Mouse (Mus musculus) heart, adult 11 months (tissue): ENCODE results near the gene Gsk3a.
"Not testable (repeated sequence)": the region's sequence is repeated elsewhere in the genome, so short reads cannot be mapped to it uniquely, and the experiment has no call there.

ENCODE experiments used
- DNase-seq: peaks from one replicate; pipeline ENCODE4 v3.0.0; 2022

The Gsk3a gene

DNA sequence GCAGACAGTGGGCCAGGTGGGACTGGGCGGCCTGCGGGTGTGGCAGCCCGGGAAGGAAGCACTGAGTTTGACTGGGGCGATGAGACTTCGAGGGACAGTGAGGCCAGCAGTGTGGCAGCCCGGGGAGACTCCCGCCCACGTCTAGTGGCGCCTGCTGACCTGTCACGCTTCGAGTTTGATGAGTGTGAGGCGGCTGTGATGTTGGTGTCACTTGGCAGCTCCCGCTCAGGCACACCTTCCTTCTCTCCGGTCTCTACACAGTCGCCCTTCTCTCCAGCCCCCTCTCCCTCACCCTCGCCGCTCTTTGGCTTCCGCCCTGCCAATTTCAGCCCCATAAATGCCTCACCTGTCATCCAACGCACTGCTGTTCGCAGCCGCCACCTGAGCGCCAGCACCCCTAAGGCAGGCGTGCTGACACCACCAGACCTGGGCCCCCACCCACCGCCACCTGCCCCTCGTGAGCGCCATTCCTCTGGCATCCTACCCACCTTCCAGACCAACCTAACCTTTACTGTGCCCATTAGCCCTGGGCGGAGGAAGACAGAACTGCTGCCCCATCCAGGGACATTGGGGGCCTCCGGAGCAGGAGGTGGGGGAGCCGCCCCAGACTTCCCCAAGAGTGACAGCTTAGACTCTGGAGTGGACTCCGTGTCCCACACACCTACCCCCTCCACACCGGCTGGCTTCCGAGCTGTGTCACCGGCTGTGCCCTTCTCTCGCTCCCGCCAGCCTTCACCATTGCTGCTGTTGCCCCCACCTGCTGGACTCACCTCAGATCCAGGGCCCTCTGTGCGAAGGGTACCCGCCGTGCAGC lies 35.0 kb upstream of the Gsk3a start:
- peak; percentile 91 for DNase-seq

DNA sequence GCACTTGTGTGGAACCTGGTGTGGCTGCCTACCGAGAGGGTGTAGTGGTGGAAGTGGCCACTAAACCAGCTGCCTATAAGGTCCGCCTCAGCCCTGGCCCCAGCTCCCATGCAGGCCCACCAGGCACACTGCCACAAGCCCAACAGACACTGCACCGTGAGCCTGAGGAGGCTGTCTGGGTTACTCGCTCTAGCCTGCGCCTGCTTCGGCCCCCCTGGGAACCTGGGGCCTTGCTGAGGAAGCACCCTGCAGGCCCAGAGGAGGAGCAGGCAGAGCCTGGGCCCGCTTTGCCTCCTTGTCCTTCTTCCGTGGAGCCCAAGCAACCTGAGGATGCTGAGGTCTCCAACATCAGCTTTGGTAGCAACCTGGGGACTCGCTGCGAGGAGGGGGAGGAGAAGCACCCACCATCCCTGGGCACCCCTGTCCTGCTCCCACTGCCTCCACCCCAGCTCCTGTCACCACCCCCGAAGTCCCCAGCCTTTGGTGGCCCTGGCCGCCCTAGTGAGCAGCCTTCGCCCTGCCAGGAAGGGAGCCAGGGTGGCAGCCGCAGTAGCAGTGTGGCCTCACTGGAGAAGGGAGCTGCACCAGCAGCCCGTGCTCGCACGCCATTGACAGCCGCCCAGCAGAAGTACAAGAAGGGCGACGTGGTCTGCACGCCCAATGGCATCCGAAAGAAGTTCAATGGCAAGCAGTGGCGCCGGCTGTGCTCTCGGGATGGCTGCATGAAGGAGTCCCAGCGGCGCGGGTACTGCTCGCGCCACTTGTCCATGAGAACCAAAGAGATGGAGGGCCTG lies 34.2 kb upstream of the Gsk3a start:
- peak; percentile 91 for DNase-seq

DNA sequence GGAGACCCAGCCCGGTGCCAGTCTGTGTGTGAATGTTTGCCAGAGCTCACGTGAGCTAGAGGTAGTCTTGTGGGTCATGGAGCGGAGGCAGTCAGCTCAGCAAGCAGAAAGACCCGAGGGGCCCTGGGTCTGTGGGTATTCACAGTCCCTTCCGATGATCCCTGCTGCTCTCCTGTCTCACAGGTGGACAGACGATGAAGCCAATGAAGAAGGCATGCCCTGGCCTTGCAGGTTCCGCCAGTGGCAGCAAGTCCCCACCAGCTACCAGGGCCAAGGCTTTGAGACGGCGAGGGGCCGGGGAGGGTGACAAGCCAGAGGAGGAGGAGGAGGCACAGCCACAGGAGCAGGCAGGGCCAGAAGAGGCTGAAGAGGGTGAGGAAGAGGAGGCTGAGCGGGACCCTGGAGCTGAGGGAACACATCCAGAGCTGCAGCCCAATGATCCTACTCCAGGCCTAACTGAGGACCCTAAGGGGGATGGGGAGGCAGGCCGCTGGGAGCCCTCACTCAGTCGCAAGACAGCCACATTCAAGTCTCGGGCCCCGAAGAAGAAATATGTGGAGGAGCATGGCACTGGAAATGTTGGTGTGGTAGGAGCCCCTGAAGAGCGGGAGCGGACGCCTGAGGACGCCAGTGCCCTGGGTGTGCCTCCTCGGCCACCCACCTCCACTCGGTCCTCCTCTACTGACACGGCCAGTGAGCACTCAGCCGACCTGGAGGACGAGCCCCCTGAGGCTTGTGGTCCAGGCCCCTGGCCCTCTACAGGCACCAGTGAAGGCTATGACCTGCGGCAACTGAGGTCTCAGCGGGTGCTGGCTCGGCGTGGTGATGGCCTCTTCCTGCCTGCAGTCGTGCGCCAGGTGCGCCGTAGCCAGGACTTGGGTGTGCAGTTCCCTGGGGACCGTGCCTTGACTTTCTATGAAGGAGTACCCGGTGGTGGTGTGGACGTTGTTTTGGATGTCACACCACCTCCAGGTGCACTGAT lies 33.3 kb upstream of the Gsk3a start:
- peak; percentile 93 for DNase-seq

DNA sequence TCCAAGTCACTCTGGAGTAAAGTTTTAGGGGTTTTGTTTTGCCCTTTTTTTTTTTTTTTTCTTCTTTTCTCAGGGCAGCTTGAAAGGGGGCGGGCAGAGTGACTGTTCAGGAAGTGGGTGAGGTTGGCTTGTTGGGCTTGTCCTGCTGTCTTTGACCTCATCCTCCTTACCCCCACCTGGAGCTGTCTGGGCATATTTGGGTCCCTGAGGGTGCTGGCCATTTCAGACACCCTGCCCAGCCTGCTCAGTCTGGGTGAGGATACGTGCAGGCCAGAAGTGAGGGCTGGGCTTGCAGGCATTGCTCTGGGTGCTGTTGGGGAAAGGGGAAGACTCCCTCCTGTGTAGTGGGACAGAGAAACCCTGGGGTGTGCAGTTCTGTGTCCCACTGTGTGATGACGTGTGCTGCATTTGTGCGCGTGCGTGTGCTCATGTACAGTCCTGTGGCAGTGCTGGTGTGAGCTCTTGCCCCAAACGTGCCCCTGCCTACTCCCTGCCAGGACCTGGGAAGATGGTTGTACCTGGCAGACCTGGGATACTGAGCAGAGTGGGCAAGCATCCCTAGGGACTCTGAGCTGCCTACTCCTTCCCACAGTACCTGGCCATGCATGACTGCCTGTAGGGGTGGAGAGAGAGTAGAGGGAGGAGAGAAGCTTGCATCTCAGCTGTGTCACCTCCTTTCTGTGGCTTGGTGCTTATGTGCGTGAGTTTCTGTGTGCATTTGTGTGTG lies 32.1 kb upstream of the Gsk3a start:
- peak; percentile 95 for DNase-seq

DNA sequence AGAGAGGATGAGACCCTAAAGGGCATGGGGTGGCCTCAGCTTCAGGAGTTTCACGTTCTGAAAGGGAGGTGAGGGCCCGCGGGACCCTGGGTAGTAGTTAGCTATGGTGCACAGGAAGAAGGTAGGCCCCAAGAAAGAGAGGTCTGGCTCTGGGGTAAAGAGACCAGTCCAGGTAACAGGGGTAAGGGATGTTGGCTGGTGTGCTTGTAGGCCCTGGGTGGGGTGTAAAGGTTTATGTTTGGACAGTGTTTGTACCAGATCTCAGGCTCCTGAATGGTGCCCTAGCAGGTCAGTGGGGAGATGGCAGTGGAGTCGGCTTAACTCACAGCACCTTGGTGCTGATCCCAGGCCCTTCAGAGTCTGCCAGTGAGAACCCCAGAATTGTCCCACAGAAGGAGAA lies 31.4 kb upstream of the Gsk3a start:
- peak; percentile 93 for DNase-seq

DNA sequence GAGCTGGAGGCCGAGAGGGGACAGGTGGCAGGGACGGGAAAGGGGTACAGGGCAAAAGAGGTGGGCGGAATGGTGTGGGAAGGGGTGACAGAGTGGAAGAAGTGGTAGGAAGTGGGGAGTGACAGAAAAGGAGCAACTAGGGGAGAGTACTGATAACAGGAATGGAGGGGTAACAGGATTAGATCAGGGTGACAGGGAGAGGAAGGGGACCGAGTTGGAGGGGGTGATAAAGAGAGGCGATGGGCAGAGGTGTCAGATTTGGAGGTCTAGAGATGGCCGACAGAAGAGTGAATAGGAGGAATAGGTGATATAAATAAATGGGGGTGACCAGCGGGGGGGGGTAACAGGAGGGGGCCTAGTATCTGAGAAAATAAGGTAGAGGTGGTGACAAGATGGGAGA lies 30.9 kb upstream of the Gsk3a start:
- DNase-seq, result no peak

DNA sequence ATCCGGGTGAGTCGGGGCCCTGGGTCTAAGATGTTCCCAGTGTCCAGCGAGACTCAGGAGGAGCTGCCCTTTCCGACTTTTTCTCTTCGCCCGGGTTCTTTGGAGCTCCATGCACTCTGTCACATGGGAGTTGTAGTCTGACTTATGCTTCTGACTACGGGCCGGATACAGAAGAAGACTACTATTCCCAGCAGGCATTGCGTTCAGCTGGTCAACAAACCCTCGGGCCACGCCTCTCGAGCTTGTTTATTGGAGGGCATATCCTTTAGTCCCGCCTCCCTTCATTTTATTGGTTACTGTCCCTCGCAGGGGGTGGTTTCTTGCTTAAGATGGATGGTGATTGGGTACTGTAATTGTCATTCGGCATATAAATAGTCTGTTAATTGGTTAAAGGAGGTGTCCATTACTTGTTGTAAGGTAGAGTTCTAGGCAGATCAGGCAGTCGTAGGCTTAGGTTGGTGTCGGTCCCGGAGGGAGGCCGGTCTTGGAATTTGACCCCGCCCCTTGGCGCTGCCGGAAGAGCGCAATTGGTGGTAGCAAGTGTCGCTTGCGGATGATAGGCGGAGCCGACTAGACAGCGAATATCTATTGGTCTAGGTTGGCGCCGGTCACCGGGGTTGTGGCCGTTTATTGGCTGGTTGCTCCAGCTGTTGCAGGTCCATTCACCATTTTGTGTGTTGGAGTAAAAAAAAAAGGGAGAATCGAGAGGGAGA lies 30.3 kb upstream of the Gsk3a start:
- peak; percentile 100 for DNase-seq

DNA sequence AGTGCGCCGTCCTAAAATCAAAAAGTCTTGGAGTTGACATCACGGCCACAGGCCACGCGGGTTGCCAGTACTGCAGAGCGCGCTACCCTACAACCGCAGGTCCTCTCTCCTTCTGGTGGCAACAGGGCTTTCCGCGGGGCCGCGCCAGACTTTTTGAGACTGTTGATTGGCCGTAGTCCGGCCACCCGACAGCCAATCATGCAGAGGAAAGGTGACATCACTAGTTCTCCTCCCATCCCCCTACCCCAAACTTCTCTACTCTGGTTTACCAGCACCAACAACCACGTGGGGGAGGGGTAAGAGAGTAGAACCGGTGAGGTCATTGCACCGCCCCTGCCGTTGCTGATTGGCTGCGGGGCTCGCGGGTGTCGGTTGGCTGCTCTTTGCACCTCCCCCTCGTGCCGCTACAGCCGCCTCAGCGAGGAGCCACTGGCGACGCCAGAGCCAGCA lies 29.7 kb upstream of the Gsk3a start, which contains the start of gene Cic:
Gene Cic (plus strand): TSS at position 404 of the 450 bp plus-strand sequence.
- DNase-seq, result peak; percentile 100

DNA sequence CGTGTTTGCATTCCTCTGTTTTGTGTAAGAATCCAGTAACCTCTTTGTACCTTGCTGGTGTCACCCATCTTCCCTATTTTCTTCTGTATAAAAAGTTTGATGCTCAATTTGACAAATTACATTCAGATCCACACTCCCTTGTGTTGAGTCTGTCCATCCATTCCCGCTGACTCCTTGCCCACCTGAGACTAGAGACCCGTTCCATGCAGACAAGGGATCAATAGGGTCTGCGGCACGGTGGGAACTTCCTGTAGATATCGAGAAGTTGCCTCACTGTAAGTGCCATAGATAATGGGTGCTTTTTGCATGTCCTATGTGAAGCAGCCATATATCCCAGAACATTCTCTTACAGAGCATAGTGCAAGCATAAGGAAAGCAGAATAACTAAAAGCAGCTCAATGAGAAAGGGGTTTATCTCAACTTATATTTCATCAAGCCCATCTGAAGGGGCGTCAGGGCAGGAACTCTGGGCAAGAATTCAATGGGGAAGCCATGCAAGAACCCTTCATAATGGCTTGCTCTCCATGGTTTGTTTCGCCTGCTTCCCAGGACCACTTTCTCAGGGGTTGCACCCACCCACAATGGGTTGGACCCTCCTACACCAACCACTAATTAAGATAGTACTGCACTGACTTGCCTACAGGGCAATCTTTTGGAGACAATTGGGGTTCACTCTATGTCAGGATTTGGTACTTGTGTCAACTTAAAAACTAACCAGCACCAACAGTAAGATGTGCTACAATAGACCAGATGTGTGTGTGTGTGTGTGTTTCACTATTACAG lies 28.7 kb upstream of the Gsk3a start:
- peak; percentile 88 for DNase-seq

DNA sequence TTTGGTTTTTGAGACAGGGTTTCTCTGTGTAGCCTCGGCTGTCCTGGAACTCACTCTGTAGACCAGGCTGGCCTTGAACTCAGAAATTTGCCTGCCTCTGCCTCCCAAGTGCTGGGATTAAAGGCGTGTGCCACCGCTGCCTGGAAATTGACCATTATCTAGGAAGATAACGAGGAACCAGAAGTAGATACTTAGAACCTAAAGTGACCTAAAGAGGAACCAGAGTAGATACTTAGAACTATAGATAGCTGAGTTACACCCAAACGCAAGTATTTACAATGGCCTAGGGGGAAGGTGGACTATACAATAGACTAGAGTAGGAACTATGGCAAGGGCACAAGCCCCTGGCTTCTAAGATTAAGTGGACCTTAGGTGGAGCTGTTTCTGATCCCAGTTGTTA lies 28.1 kb upstream of the Gsk3a start:
- not testable (repeated sequence) for DNase-seq

DNA sequence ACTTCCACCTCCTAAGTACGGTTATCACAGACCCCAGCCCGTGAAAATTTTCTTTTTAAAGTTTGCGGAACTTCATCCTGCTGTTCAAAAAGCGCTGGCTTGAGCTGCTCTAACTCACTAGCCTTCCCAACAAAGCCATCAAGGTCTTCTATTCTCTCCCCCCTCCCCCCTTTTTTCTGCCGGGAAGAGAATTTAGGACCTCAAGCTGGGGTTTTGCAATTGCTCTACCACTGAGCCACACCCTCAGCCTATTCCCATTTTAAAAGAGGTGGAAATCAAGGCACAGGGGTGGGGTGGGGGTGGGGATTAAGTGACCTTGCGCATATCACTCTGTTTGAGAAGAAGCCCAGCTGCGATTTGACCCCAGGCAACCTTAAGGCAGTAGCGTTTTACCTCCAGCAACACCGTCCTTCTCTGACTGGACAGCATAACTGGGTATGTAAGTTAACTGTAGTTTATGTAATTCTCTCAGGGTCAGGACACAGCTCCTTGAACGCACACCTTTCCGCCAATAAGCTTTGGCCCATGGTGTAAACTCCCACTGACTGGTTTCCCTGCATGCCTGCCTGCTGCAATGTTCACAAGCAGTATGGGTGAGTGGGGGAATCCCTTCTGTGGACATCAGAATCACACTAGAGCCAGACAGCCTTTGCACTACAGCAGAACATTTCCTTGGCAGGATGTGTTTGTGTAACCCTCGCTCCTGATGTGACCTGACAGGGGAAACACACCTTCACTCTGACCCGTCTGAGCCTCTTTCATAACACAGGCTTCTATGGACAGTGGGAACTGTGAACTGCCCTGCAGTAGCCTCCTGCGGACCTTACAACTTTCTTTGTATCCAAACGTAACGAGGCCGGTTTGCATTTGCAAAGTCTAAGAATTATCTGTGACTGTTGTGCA lies 26.6 kb upstream of the Gsk3a start:
- peak; percentile 81 for DNase-seq

DNA sequence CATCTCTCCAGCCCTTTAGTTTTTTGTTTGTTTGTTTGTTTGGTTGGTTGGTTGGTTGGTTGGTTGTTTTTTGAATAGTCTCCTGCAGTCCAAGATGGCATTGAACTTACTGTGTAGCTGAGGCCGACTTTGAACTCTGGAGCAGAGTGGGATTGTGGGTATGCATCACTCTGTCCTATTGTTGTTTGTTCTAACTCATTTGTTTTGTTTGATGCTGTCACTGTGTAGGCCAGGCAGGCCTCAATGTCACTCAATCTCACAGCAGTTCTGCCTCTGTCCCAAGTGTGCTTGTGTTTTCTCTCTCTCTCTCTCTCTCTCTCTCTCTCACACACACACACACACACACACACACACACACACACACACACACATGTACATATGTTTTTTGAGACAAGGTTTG lies 24.2 kb upstream of the Gsk3a start:
- DNase-seq, result peak; percentile 52

DNA sequence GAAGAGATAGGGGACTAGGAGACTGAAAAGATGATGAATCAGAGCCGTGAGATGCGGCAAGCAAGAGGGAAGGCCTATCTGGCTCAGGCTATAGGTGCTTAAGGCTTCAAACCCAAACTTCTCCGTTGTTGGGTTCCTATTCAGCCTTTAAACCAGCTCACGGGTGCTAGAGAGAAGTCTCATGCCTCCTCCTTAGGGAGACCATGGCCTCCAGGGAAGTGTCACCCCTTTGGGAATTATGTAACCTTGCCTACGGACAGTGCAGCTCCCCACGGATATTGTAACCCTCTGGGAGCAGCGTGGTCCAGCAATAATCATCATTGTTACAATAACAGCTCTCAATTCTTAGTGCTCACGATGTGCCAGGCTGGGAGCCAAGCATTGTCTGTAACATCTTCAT lies 14.2 kb upstream of the Gsk3a start:
- peak; percentile 96 for DNase-seq

DNA sequence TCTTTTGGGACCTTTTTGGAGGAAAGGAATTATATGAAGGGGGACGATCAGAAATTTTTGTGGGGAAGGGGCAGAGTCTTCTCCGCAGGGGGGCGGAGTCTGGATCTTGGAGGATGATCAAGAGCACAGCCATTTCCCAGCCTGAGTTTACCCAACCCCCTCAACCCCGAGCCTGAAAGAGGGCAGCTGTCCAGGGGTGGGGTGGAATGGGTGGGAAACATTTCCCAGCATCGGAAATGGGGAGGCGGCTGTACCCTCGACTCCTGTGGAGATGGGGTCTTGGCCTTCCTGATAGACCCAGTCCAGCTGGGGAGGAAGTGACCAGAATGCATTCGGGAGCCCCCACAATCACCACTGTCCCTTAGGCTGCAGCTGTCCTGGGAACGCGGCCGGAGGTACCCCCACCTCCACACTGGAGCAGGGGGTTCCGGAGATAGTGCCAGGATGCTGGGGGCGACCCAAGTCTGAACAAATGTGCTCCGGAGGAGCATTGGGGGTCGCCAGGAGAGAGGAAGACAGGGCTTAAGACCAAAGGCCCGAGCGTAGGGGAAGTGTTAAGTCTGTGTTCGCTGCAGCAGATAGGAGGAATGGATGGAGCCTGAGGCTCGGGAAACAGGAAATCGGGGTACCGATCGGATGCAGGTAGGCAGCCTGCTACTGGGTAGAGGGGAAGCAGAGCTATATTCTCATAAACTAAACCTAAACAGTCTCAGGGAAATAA lies 13.6 kb upstream of the Gsk3a start:
- DNase-seq, result peak; percentile 99

DNA sequence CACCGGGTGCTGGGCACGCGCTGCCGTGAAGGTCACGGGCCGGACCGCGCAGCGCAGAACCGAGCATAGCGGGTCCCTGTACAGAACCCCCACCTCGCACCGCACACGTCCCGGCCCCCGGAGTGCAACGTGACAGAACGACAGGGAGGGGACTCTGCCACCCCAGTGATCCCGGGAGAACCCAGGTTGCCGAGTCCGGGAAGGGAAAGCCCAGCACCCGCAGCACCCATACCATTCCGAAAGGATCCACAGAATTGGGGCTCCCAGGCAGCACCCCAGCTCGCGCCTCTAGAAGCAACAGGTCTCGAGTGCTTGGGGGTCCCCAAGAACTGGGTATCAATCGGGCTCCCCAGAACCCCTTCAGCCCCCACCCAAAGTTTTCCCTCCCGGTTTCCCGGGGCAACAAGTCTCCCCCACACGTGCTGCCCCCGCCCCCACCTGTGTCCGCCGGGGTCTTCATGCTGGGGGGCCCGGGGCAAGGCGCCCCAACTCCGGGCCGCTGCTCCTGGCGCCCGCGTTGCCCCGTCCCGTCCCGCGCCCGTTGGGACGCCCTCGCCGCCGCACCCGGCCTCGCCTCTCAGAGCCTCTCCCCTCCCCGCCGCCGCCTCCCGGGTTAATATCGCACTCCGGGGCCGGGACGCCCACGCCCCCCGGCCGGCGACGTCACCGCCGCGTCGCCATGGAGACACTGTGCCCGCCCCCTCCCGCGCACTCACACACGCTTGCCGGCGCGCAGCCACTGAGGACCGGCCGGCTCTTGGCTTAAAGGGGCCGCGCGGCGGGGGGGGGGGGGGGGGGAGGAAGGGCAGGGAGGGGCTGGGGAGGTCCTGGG lies 12.7 kb upstream of the Gsk3a start, which contains the start of gene Erf:
Gene Erf (minus strand): TSS at position 621 of the 832 bp plus-strand sequence.
- DNase-seq, result peak; percentile 100

DNA sequence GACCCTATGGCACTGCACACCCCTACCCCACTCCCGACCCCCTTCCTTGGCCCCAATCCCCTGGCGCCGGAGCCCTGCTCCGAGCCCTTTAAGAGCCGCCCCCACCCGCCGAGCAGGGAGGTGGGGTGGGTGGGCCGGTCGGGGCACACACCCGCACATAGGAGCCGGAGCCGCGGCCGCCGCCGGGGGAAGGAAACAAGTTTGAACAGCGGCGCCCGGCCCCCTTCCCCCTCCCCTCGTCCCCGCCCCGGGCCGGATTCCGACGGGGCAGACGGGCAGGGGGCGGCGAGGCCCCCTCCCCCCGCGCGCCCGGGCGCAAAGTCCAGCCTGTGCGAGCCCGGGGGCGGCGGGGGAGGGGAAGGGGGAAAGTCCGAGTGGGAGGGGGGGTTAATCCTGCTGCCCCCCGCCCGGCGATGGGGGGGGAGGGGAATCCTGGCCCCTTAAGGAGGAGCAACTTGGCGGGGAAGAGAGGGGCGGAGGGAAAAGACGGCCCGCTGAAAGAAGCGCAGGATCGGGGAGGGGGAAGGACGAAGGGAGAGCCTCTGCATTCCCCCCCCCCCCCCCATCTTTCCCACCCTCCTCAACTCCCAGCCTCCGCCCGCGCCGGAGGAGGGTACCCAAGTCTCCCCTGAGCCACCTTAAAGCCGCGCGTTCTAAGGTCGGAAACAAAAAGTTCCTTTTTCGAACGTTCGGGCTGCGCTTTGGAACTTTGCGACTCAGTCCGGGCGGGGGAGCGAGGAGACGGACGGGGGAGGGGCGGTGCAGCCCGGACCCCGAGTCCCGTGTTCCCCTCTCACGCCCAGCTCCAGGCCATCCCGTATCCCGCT lies 11.9 kb upstream of the Gsk3a start:
- peak; percentile 99 for DNase-seq

DNA sequence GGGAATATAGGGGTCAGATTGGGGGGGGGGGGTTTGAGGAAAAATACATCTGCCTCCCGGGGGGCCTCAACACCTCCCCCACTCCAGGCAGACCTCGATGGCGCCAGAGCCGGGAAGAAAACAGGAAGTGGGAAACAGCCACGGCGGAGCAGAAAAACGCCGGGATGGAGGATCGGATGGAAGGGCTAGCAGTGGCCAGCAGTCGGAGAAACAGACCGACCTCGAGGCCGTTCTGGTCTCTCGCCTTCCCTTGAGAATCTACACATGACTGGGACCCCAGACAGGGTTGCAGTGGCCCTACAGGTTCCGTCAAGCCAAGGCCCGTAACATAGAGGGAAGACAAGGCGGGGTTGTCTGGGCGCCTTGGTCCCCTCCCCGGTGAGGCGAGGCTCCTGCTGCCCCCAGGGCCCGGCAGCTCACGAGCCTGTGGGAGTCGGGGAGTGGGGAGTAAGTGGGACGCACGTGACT lies 11.2 kb upstream of the Gsk3a start:
- no peak for DNase-seq
